Mouse (Mus musculus) bone marrow, adult 2 months (tissue): Measurements from ENCODE around the gene Spag9.

Experiments used
- CTCF ChIP-seq: fragments of 200-500 bp; IDR thresholded peaks from 2 replicates; pipeline ENCODE4 v1.5.1; 2011; ENCODE audit warnings: low read length, control low read depth; ENCODE audit not compliant: control insufficient read depth, insufficient read depth
- POLR2A ChIP-seq: fragments of 200-500 bp; IDR thresholded peaks from 2 replicates; pipeline ENCODE4 v1.6.1; 2011; ENCODE audit warnings: low read depth, mild to moderate bottlenecking, control low read depth, low read length, borderline replicate concordance; ENCODE audit not compliant: control insufficient read depth

- TF ChIP-seq POLR2A (no peak), CTCF (no peak)
Observed at GRCm38 (mm10) chr11:94003346-94003745, 7.5 kb downstream of the Spag9 start.
